Mouse (Mus musculus) frontal cortex, postnatal 14 days (tissue): ENCODE data around the gene Gm19345.

Experiments used
- DNase-seq, 2 experiments: peaks; one replicate each; pipeline ENCODE4 v3.0.0; 2022; ENCODE audit warnings: low spot score in 2 of 2

The Gm19345 gene

DNA sequence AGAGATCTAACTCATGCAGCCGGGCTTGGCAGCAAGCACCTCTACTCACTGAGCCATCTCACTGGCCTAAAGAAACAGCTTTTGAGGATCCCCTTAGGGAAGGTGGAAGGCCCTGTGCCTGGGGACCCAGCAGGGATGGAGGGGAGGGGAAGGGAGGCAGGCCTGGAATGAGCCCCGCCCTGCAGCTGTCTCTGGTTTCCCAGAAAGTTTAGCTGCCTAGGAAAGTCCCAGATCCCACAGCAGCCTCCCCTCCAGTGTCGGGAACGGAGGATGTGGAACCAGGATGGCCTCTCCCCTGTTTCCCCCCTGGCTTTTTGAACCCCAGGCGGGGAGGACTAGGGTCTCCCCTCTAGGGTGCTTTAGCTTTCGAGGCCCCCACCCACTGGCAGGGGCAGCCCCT, 25.0 kb upstream of the Gm19345 start:
- no peak for DNase-seq

DNA sequence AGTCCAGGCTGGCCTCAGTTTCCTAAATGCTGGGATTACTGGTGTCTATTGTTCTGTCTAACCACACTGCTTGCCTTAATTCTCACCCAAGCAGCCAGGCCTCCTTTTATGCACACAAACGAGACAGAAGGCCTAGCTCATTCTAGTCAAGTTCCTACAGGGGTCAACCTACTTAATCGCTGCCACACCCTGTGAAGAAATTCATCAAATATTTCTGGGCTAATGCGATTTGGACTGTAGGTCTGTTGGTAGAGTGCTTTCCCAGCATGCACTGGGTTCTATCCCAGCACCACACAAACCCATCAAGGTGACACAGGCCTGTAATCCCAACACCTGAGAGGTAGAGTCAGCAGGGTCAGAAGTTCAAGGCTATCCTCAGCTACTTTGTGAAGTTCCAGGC, 22.1 kb upstream of the Gm19345 start:
- DNase-seq = no peak

GRCm38 (mm10) chr7:19830682-19831156, 21.1 kb upstream of the Gm19345 start:
- DNase-seq = peak in 1 of 2 experiments; percentile 17

DNA sequence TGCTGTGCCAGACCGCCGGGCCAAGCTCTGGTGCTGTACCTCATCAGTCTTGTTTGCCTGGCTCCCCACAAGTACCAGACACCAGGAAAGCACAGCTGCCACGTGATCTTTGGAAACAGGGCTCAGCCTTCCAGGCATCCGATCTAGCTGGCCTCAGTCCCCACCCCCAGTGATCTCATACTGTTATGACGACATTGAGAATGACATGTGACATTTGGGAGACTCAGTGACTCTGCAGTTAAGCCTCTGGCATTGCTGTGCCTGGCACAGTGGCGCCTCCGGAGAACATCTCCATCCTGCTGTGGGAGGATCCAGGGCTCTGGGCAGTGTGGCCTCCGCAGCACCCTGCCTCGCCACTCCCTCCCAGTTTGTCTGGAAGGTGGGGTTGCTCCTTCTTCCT, 20.0 kb upstream of the Gm19345 start:
- DNase-seq = no peak

- DNase-seq = no peak
Measured at GRCm38 (mm10) chr7:19834055-19834454, 17.7 kb upstream of the Gm19345 start.

DNA sequence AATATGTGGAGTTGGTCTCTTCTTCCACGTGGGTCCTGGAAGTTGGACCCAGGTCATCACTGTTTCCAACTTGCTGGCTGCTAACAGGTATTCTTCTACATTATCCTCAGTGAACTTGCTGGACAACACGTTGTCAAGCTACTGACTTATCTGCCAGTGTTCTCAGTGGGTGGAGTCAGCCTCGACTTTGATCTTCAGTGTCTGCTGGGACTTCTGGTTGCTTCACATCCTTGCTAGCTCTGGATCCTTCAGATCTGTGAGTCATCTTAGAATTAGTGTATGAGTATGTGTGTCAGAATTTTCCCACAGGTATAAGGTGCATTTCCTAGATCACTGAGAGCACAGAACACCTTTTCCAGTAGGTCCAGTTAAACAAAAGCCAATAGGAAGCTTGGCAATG, 15.0 kb upstream of the Gm19345 start:
- DNase-seq = no peak

DNA sequence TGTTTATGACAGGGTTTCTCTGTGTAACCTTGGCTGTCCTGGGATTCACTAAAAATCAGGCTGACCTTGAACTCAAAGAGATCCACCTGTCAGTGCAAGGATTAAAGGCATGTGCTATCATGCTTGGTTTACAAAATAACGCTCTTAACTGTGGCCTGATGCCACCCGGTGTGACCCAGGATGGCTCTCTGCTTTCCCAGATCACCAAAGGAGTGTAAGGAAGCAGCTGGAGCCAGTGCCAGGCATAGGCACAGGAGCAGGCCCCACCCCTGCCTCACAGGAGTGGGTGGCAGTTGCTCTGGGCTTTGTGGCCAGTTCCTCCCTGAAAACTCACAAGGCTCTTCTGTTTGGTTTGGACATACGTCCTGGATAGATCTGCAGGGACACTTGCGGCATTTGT, 11.4 kb upstream of the Gm19345 start:
- no peak for DNase-seq

- DNase-seq = no peak
Measured at GRCm38 (mm10) chr7:19840936-19841335, 10.9 kb upstream of the Gm19345 start.

DNA sequence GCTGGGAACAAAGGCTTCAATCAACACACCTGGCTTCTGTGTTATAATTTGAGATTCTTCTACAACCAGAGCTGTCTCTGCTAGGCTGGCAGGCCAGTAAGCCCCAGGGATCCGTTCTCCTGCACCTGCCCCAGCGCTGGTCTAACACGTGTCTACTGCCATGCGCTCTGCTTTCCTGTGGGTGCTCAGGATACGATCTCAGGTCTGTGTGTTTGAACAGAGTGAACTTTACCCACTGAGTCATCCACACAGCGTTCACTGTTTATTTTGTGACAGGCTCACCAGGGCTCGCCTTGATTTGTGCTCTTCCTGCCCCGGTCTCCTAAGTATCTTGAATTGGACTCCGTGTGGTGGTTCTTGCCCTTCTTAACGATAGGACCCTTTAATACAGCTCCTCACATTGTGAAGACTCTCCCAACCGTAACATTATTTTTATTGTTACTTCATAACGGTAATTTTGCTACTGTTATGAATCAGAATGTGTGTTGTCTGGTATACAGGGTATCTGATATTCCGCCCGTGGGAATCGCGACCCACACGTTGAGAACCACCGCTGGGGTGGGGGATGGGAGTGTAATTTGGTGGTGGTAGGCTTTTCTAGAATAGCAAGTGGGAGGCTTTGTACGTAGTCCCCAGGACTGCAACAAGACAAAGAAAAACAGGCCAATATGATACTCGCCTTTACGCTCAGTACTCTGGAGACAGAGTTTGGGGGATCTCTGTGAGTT, 10.0 kb upstream of the Gm19345 start:
- no peak for DNase-seq

GRCm38 (mm10) chr7:19842885-19843504, 8.8 kb upstream of the Gm19345 start:
- no peak for DNase-seq

- DNase-seq = peak; percentile 25 to 50
Measured at GRCm38 (mm10) chr7:19843561-19843960, 8.2 kb upstream of the Gm19345 start.

DNA sequence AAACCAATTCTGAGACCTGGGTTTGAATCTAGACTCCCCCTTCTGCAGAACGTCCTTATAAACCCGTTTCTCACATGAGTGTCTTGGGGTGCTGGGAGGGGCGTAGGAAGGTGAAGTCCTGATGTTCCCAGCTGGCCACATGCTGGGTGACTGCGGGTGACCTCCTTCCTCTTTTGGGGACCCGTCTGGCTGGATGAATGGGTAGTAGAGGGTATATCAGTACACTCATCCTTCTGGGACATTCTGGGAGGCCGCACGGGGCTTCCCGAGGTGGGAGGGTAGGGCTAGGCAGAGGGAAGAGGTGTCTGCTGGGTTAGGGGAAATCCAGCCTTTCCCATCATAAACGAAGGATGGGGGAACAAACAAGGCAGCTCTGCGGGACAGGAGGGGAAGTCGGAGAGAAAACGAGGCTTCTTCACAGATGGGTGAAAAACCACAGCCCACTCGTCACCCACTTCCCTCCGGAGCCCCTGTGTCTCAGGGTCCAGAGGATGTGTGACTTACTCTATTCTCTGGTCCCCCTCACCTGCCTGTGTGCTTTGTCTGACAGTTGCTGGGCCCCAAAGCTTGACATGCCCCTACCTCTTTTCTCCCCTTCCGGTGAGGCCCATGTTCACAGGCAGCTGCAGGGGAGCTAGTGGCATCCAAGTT, 7.2 kb upstream of the Gm19345 start:
- DNase-seq = no peak

DNA sequence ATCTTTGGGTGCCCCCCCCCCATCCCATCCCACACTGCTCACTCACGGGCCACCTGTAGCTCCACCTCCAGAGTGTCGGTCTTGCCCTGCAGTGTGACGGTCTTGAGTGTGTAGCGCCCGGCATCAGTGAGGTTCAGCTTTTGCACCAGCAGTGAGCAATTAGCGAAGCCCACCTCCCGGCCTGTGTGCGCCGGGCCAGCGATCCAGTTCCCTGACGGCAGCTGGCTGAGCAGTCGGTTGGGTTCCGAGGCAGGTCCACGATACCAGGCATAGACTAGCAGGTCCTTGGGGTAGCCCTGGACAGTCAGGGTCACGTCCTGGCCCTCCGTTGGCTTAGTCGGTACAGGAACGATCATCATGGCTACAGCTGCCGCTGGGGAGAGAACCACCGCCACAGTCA, 1.7 kb downstream of the Gm19345 start:
- no peak for DNase-seq

DNA sequence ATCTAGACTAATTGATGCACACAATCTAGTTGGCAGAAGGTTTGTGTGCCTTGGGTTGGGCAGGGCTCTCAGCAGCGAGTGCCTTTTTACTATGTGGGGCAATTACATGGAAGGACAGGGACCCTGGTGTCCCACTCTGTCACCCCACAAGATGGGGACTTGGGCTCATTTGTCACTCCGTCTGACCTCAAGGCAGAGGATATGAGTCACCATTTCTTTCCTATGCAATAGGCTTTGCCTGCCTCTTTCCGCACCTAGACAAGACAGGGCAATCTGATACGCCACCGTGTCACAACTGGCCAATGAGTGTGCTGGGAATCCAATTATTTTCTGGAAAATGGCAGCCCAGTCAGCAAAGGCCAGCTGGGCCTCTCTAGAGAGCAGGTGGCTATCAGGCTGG, 3.9 kb downstream of the Gm19345 start:
- DNase-seq = no peak

DNA sequence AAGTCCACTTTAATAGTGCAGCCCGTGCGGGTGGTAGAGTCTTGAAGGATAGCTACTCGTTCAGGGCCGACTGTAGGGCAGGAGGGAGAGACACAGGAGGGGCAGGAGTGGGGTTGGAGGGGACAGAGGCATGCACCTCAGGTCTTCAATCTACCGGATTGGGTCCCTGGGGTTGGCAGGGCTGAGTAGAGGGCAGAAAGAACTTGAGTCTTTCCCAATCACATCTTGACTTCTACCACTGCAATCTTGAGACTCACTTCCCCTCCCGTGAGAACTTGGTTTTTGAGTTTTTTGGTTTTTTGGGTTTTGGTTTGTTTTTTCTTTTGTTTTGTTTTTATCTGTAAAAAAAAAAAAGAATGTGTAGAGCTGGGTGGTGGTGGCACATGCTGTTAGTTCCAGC, 4.5 kb downstream of the Gm19345 start:
- no peak for DNase-seq

- no peak for DNase-seq
Measured at GRCm38 (mm10) chr7:19859740-19860139, 7.9 kb downstream of the Gm19345 start.

GRCm38 (mm10) chr7:19861199-19861598, 9.4 kb downstream of the Gm19345 start, which contains the start of gene Ceacam16:
TSS of gene Ceacam16 (minus strand) at chr7:19861299.
- no peak for DNase-seq

DNA sequence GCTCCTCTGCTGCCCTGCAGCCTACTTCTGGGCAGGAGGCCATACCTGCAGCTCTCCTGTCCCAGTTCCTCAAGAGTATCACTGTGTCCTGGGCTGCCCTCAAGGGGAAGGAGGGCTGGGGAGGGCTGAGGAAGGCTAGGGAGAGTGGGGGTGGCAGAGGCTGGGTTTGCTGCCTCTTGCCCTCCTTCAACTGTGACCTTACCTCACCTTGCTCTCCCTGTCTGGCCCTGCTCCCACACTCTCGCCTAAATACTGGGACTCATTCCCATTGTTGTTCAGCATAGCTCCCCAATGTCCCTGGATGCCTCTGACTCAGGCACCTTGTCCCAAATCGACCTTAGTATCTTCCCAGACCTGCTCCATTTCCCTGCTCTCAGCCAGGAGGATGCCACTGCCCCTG, 12.4 kb downstream of the Gm19345 start:
- DNase-seq = no peak

DNA sequence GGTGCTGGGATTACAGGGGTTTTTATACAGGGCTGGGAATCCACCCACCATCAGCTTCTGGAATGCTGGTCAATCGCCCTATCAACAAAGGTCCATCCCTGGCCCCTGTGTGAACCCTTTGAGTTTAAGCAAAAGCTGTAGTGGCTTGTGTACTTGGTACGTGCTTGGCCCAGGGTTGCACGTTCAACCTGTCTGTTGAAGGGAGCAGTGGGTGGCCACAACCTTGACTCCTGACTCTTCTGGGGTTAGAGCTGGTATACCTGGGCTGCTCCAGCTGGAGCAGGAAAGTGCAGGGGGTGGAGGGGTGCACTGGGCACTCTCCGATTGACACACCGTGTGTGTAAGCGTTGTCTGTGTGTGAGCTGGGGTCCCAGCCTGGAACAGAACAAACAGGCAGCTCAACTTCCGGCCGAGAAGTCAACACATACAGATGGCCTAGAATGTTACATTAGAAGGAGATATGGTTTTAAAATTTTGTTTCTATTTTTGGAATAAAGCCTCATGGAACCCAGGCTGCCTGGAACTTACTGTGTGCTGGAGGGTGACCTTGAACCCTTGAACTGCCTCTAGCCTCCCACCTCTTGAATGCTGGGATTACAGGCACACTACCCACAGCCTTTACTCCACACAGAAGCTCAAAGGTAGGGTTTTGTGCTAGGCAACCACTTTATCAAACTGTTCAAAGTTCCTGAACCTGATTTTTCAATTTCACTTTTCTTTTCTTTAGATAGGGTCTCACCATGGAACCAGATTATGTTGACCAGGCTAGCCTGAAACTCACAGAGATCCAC, 13.6 kb downstream of the Gm19345 start:
- no peak for DNase-seq

- no peak for DNase-seq
Measured at GRCm38 (mm10) chr7:19866490-19866889, 14.7 kb downstream of the Gm19345 start.

GRCm38 (mm10) chr7:19867751-19868399, 16.1 kb downstream of the Gm19345 start:
- DNase-seq = no peak
